Mouse (Mus musculus): Measurements from ENCODE around the gene Abl2. TPM values are rescaled to one million over a fixed set of nuclear protein-coding genes. Genes with fewer than 3 reads are reported as not detected.
A peak's percentile ranks its signal among the peaks of the same experiment; 100 is the strongest.

Gene Abl2
- total and polyA plus RNA-seq, 3 experiments = 10.0 to 19.8 (median 15.5) TPM

DNA sequence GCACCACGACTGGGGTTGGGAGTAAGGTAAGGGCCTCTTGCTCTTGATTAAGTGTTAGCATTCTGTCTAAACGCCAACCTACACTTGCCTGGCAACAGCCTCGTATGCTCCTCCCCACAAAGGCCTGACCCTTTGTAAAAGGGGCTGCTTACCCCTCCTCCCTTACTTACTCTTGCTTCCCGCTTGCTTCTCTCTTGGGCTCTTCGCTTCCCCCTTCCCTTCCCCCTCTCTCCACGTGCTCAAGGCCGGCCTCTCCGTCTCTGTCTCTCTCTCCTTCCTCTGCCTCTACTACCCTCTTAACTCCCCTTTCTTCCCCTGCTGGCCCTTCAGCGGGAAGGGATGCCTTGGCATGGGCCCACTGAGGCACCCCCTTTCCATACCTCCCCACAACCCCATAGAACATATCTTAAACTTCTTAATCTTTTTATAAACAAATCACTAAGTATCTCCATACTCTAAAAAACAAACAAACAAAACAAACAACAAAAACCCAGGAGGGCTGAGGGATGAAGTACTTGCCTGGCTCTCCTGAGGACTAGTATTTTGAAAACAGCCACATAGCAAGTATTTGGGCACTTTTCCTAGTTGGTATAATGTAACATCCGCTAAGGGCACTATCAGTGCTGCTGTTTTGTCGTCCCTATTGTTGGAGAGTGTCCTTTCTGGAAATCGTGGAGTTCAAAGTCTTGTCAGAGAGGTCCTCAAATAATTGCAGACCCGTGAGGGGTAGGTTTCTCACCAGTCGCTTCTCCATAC, 114.3 kb downstream of the Abl2 start:
- Histone ChIP-seq H3K9me3 (replicated peaks; ENCODE audit: low read length) (no peaks in the 10 kb centered on the region), H3K79me2 (replicated peaks; ENCODE audit: control insufficient read depth, extremely low read depth, insufficient read depth, poor library complexity, severe bottlenecking) (peaks cover 6% of the 10 kb centered on the region), H3K36me3 (replicated peaks in 1 of 2; ENCODE audit: control insufficient read depth in 1 of 2, insufficient read depth in 1 of 2, low read length in 1 of 2) (peaks cover 19 to 38% of the 10 kb centered on the region in 2 experiments), H3K4me2 (ENCODE audit: insufficient read depth, low read depth, poor library complexity, severe bottlenecking) (peak overlapping the region; percentile 62), H3K27ac (ENCODE audit: insufficient read depth, low read depth) (peak overlapping the region; percentile 95; the same call in 1 of the 2 replicates), H3K4me1 (ENCODE audit: control insufficient read depth in 1 of 2, insufficient read depth in 2 of 2) (peaks cover 16 to 46% of the 10 kb centered on the region in 2 experiments), H3K27me3 (replicated peaks) (no peaks in the 10 kb centered on the region), H3K4me3 (replicated peaks in 1 of 3; ENCODE audit: low read depth in 2 of 3, low read length in 2 of 3, poor library complexity in 1 of 3) (peak overlapping the region; percentile 89 to 94 (median 89)), H3K9ac (ENCODE audit: insufficient read depth, low read depth) (peak overlapping the region; percentile 76)
- DNase-seq (ENCODE audit: extremely low read depth) = peak; percentile 84
- in situ Hi-C loops (cut with MboI; ENCODE audit: low pct_ligation_motif_present, low pct_unique_long_range_greater_than_20kb, low sequenced_read_pairs) (no loop called here), dilution Hi-C loops (cut with MboI; ENCODE audit: extremely low pct_ligation_motif_present, extremely low pct_unique_long_range_greater_than_20kb, low sequenced_read_pairs) (no loop called here)
- no peak for TF ChIP-seq PAX5 (IDR thresholded peaks at IDR 0.05; ENCODE audit: low read length)
- peak; percentile 98 for TF ChIP-seq MAX (IDR thresholded peaks at IDR 0.05; ENCODE audit: low read length)
- TF ChIP-seq ZNF384 (IDR thresholded peaks at IDR 0.05; ENCODE audit: low read depth, low read length) = no peak
- TF ChIP-seq CHD2 (IDR thresholded peaks at IDR 0.05; ENCODE audit: low read length) = peak; percentile 93
- peak; percentile 47; the same call in 1 of the 2 replicates for TF ChIP-seq ELF1 (IDR thresholded peaks at IDR 0.05; ENCODE audit: low read depth, low read length)
- peak; percentile 82; the same call in 1 of the 2 replicates for TF ChIP-seq CHD1 (IDR thresholded peaks at IDR 0.05; ENCODE audit: low read depth, low read length)
- no peak for TF ChIP-seq IRF4 (IDR thresholded peaks at IDR 0.05; ENCODE audit: low read depth, low read length)
- TF ChIP-seq POLR2A (IDR thresholded peaks at IDR 0.05; ENCODE audit: low read depth, low read length) = peak; percentile 66
- TF ChIP-seq USF2 (conservative IDR thresholded peaks at IDR 0.05; ENCODE audit: low read depth, low read length) = no peak
- TF ChIP-seq POLR2AphosphoS2 (IDR thresholded peaks at IDR 0.05; ENCODE audit: low read depth, low read length) = 0 out of 2 replicates have a peak, but pooled peaks have one; percentile 18
- TF ChIP-seq MXI1 (IDR thresholded peaks at IDR 0.05; ENCODE audit: low read depth, low read length) = peak; percentile 98
- peak; percentile 1; the same call in 1 of the 2 replicates for TF ChIP-seq SMC3 (IDR thresholded peaks at IDR 0.05; ENCODE audit: low read depth, low read length)
- peak; percentile 92 for TF ChIP-seq SIN3A (IDR thresholded peaks at IDR 0.05; ENCODE audit: low read length)
- TF ChIP-seq E2F4 (IDR thresholded peaks at IDR 0.05; ENCODE audit: insufficient replicate concordance, low read depth, low read length) = no peak
- TF ChIP-seq KAT2A (IDR thresholded peaks at IDR 0.05; ENCODE audit: insufficient replicate concordance, low read length) = 0 out of 2 replicates have a peak, but pooled peaks have one; percentile 16
- TF ChIP-seq ZC3H11A (IDR thresholded peaks at IDR 0.05; ENCODE audit: low read depth, low read length) = no peak
- TF ChIP-seq MYC (IDR thresholded peaks at IDR 0.05; ENCODE audit: low read depth, low read length) = peak; percentile 100
- TF ChIP-seq RAD21 (IDR thresholded peaks at IDR 0.05; ENCODE audit: low read depth, low read length) = no peak
- peak; percentile 64; the same call in 1 of the 2 replicates for TF ChIP-seq MAZ (IDR thresholded peaks at IDR 0.05; ENCODE audit: low read depth, low read length)
- peak; percentile 52; the same call in 1 of the 2 replicates for TF ChIP-seq NELFE (IDR thresholded peaks at IDR 0.05; ENCODE audit: low read depth, low read length)
- peak; percentile 48 for TF ChIP-seq ETS1 (conservative IDR thresholded peaks at IDR 0.05; ENCODE audit: low read depth, low read length)
- TF ChIP-seq BHLHE40 (IDR thresholded peaks at IDR 0.05; ENCODE audit: low read depth, low read length) = peak; percentile 87
- peak; percentile 75 for TF ChIP-seq TBP (conservative IDR thresholded peaks at IDR 0.05; ENCODE audit: low read depth, low read length)
- no peak for TF ChIP-seq RCOR1 (conservative IDR thresholded peaks at IDR 0.05; ENCODE audit: low read depth, low read length)
- no peak for TF ChIP-seq JUN (IDR thresholded peaks at IDR 0.05; ENCODE audit: insufficient read depth, low read depth, low read length)
- TF ChIP-seq USF1 (IDR thresholded peaks at IDR 0.05; ENCODE audit: low read depth, low read length) = peak; percentile 52
- TF ChIP-seq MEF2A (IDR thresholded peaks at IDR 0.05; ENCODE audit: borderline replicate concordance, low read depth, low read length) = peak; percentile 43; the same call in 1 of the 2 replicates
- TF ChIP-seq EP300 (IDR thresholded peaks at IDR 0.05; ENCODE audit: low read length) = no peak; the same call in 1 of the 2 replicates
- no peak for TF ChIP-seq MAFK (IDR thresholded peaks at IDR 0.05; ENCODE audit: insufficient replicate concordance, low read length)
- peak; percentile 43 for TF ChIP-seq HCFC1 (IDR thresholded peaks at IDR 0.05; ENCODE audit: low read depth, low read length)
- TF ChIP-seq CTCF (conservative IDR thresholded peaks at IDR 0.05 in 1 of 2, IDR thresholded peaks at IDR 0.05 in 1 of 2; ENCODE audit: low read depth in 2 of 2, low read length in 2 of 2) = no peak
- no peak for TF ChIP-seq UBTF (IDR thresholded peaks at IDR 0.05; ENCODE audit: low read depth, low read length)
- peak; percentile 59 for TF ChIP-seq TCF12 (IDR thresholded peaks at IDR 0.05; ENCODE audit: low read depth, low read length)
- TF ChIP-seq ZMIZ1 (IDR thresholded peaks at IDR 0.05; ENCODE audit: low read depth, low read length) = no peak
